Mouse (Mus musculus): ENCODE measurements at regions not wholly inside any gene's neighbourhood (a gene's known extent, or its start where the extent isn't known, plus 50 kb on each side); places are given as distances from the start of the nearest gene placed in this dataset.

DNA sequence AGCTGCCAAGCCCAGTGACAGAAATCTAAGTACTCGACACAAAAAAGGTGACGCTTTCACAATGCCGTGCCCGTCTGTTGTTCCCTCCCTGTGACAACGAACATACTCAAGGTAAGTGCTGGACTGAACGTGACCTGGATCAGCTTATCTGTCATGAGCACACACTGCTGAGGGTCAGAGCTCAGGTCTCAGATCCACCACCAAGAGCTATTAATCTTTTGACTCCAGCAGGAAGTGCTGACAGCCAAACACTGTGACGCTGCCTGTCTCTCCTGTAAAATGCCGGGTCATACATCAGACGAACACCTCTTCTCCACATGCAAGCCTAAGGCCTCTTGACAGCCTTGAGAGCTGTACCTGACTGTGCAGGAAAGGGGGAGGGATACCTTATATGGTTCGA, 125.2 kb downstream of the Cand1 start:
- DNase-seq (ENCODE audit: low read depth, low spot score), result peak; percentile 56
- Histone ChIP-seq H3K4me3 (ENCODE audit: control insufficient read depth in 1 of 2, insufficient read depth in 1 of 2, low read depth in 2 of 2, low read length in 2 of 2) (peak overlapping the region; percentile 20 to 42; a peak in 2 of 4 replicates), H3K4me1 (ENCODE audit: control insufficient read depth in 1 of 2, insufficient read depth in 2 of 2, low read length in 2 of 2) (no peaks in the 10 kb centered on the region; a peak in 1 of 4 replicates), H3K79me2 (ENCODE audit: control insufficient read depth, insufficient read depth, low read length, poor library complexity) (no peaks in the 10 kb centered on the region), H3K9ac (ENCODE audit: control insufficient read depth, low read depth, low read length, poor library complexity, severe bottlenecking) (no peak overlapping the region), H3K9me3 (replicated peaks; ENCODE audit: insufficient read depth, low read length) (no peaks in the 10 kb centered on the region), H3K27me3 (ENCODE audit: control insufficient read depth in 1 of 2, insufficient read depth in 2 of 2, low read length in 2 of 2) (no peaks in the 10 kb centered on the region), H3K27ac (ENCODE audit: control insufficient read depth, low read depth, low read length) (no peak overlapping the region), H3K36me3 (ENCODE audit: control insufficient read depth in 1 of 2, insufficient read depth in 2 of 2, low read length in 2 of 2) (no peaks in the 10 kb centered on the region)
- TF ChIP-seq GABPA (IDR thresholded peaks at IDR 0.05; ENCODE audit: low read depth, low read length), result no peak
- TF ChIP-seq MYC (IDR thresholded peaks at IDR 0.05; ENCODE audit: low read depth, low read length), result no peak
- TF ChIP-seq CHD2 (IDR thresholded peaks at IDR 0.05; ENCODE audit: low read length), result no peak
- no peak for TF ChIP-seq SIN3A (IDR thresholded peaks at IDR 0.05; ENCODE audit: low read length)
- peak; percentile 33; the same call in 1 of the 2 replicates for TF ChIP-seq GATA1 (IDR thresholded peaks at IDR 0.05; ENCODE audit: low read depth, low read length)
- peak; percentile 48; the same call in 1 of the 2 replicates for TF ChIP-seq TCF12 (IDR thresholded peaks at IDR 0.05; ENCODE audit: low read depth, low read length)
- no peak for TF ChIP-seq TBP (IDR thresholded peaks at IDR 0.05; ENCODE audit: low read depth, low read length)
- TF ChIP-seq BHLHE40 (IDR thresholded peaks at IDR 0.05; ENCODE audit: borderline replicate concordance, low read depth, low read length), result peak; percentile 78; the same call in 1 of the 2 replicates
- no peak for TF ChIP-seq MYB (IDR thresholded peaks at IDR 0.05; ENCODE audit: low read depth, low read length)
- TF ChIP-seq POLR2AphosphoS2 (IDR thresholded peaks at IDR 0.05; ENCODE audit: low read length), result no peak
- TF ChIP-seq MAZ (IDR thresholded peaks at IDR 0.05; ENCODE audit: low read depth, low read length), result no peak
- TF ChIP-seq MXI1 (IDR thresholded peaks at IDR 0.05; ENCODE audit: low read depth, low read length), result no peak
- TF ChIP-seq RCOR1 (IDR thresholded peaks at IDR 0.05; ENCODE audit: low read depth, low read length), result no peak
- TF ChIP-seq NELFE (IDR thresholded peaks at IDR 0.05; ENCODE audit: low read depth, low read length), result no peak
- no peak for TF ChIP-seq ZKSCAN1 (IDR thresholded peaks at IDR 0.05; ENCODE audit: low read depth, low read length)
- TF ChIP-seq CTCF (IDR thresholded peaks at IDR 0.05 in 2 of 3, conservative IDR thresholded peaks at IDR 0.05 in 1 of 3; ENCODE audit: control insufficient read depth in 1 of 3, insufficient read depth in 1 of 3, low read depth in 2 of 3, low read length in 3 of 3, poor library complexity in 1 of 3, severe bottlenecking in 1 of 3), result no peak
- TF ChIP-seq E2F4 (IDR thresholded peaks at IDR 0.05; ENCODE audit: borderline replicate concordance, low read depth, low read length), result no peak
- no peak for TF ChIP-seq USF2 (IDR thresholded peaks at IDR 0.05; ENCODE audit: borderline replicate concordance in 1 of 2, insufficient read depth in 1 of 2, low read depth in 1 of 2, low read length in 2 of 2)
- no peak for TF ChIP-seq MAFK (IDR thresholded peaks at IDR 0.05; ENCODE audit: borderline replicate concordance, low read depth, low read length)
- TF ChIP-seq MAX (IDR thresholded peaks at IDR 0.05; ENCODE audit: low read length), result no peak
- TF ChIP-seq POLR2A (IDR thresholded peaks at IDR 0.05; ENCODE audit: control insufficient read depth in 1 of 2, insufficient read depth in 1 of 2, low read depth in 1 of 2, low read length in 2 of 2, poor library complexity in 1 of 2), result no peak
- TF ChIP-seq ELF1 (IDR thresholded peaks at IDR 0.05; ENCODE audit: low read depth, low read length), result no peak
- no peak for TF ChIP-seq UBTF (IDR thresholded peaks at IDR 0.05; ENCODE audit: borderline replicate concordance, insufficient read depth, low read depth, low read length)
- TF ChIP-seq ETS1 (IDR thresholded peaks at IDR 0.05; ENCODE audit: low read depth, low read length), result peak; percentile 45; the same call in 1 of the 2 replicates
- no peak for TF ChIP-seq POLR2AphosphoS5 (IDR thresholded peaks at IDR 0.05; ENCODE audit: borderline replicate concordance, low read depth, low read length)
- no peak for TF ChIP-seq CHD1 (IDR thresholded peaks at IDR 0.05; ENCODE audit: low read depth, low read length)
- no peak for TF ChIP-seq HCFC1 (IDR thresholded peaks at IDR 0.05; ENCODE audit: low read depth, low read length)
- TF ChIP-seq ZMIZ1 (IDR thresholded peaks at IDR 0.05; ENCODE audit: low read depth, low read length), result no peak
- no peak for TF ChIP-seq RAD21 (IDR thresholded peaks at IDR 0.05; ENCODE audit: low read depth, low read length)
- TF ChIP-seq ZNF384 (IDR thresholded peaks at IDR 0.05; ENCODE audit: low read depth, low read length), result no peak
- TF ChIP-seq MEF2A (IDR thresholded peaks at IDR 0.05; ENCODE audit: extremely low read depth, insufficient replicate concordance, low read depth, low read length, poor library complexity, severe bottlenecking), result no peak
- TF ChIP-seq KAT2A (conservative IDR thresholded peaks at IDR 0.05; ENCODE audit: low read depth, low read length), result no peak
- peak; percentile 69 for TF ChIP-seq TAL1 (IDR thresholded peaks at IDR 0.05; ENCODE audit: low read length)
- TF ChIP-seq USF1 (IDR thresholded peaks at IDR 0.05; ENCODE audit: low read depth, low read length), result no peak
- no peak for TF ChIP-seq NRF1 (IDR thresholded peaks at IDR 0.05; ENCODE audit: insufficient read depth, low read depth, low read length, poor library complexity, severe bottlenecking)
- TF ChIP-seq ZC3H11A (IDR thresholded peaks at IDR 0.05; ENCODE audit: low read depth, low read length), result no peak
- TF ChIP-seq JUND (IDR thresholded peaks at IDR 0.05; ENCODE audit: low read depth, low read length), result no peak
- TF ChIP-seq SMC3 (IDR thresholded peaks at IDR 0.05; ENCODE audit: low read depth, low read length), result no peak
- peak; percentile 47 to 60; a peak in 3 of 4 replicates for TF ChIP-seq EP300 (IDR thresholded peaks at IDR 0.05; ENCODE audit: low read depth in 1 of 2, low read length in 2 of 2)
